Mouse (Mus musculus) liver, postnatal 0 days (tissue): Measurements from ENCODE around the gene Tcte1.

Source experiments
- CTCF ChIP-seq: sonication (generic); IDR thresholded peaks from 2 replicates; pipeline ENCODE4 v1.5.1; 2016; ENCODE audit warnings: antibody characterized with exemption, low read depth
- EP300 ChIP-seq: IDR thresholded peaks from 2 replicates; pipeline ENCODE4 v1.6.1; 2016; ENCODE audit warnings: antibody characterized with exemption, low read depth, mild to moderate bottlenecking

- no peak for TF ChIP-seq CTCF
- no peak for TF ChIP-seq EP300
Observed at GRCm38 (mm10) chr17:45547461-45548190, 24.4 kb downstream of the Tcte1 start.
